In the genomic region with DNA sequence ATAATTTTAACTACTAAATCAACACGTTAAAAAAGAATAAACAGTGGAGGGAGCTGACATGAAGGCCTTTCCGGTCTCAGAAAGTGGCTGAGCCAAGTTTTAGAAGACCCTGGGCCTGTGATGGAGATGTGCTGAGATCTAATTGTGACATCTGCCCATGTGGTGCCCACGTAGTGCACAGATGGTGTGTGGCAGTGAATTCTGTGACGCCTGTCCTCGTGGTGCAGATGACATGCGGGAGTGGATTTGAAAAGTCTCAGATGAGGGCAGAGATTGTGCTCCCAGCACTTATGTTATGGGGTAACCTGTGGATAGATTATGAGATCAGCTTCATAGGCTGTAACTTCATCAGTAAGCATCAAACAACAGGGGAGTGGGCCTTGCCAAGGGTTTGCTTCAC, we compare ENCODE assay signal across 20 mouse cellular contexts.
DNase-seq lines count a peak whose midpoint lies in the region; ATAC-seq and TF ChIP-seq lines count a peak whose summit lies in the region.
"Had no signal": no experiment of that assay in that cellular context is flagged by ENCODE, and none has a peak within 500 bp of the region (broad histone marks: within the 10 kb centered on the region; RNA-seq: fewer than 3 reads in every experiment).

No protein-coding gene starts in this region.

- WGBS in forebrain, embryonic 13.5 days, result 69% methylated on average over 6 of the region's 6 CpGs
- WGBS in forebrain, embryonic 11.5 days, result 84% methylated on average over 6 of the region's 6 CpGs
- 86% methylated on average over 6 of the region's 6 CpGs for WGBS in midbrain, embryonic 10.5 days
- 79% methylated on average over 6 of the region's 6 CpGs for whole genome bisulfite sequencing in midbrain, embryonic 14.5 days
- 72% methylated on average over 6 of the region's 6 CpGs for WGBS in liver, postnatal 0 days (ENCODE audit: insufficient replicate concordance)

- H3K36me3 ChIP-seq in forebrain, embryonic 13.5 days (ENCODE audit: poor library complexity, severe bottlenecking), result no peaks in the 10 kb centered on the region
- H3K36me3 ChIP-seq in forebrain, embryonic 11.5 days (ENCODE audit: control insufficient read depth, insufficient read depth, low read length), result no peaks in the 10 kb centered on the region
- no peaks in the 10 kb centered on the region for H3K36me3 ChIP-seq in midbrain, embryonic 10.5 days
- no peaks in the 10 kb centered on the region for H3K36me3 ChIP-seq in midbrain, embryonic 14.5 days (ENCODE audit: control insufficient read depth, insufficient read depth, low read length)
- no peaks in the 10 kb centered on the region for H3K36me3 ChIP-seq in liver, postnatal 0 days (replicated peaks; ENCODE audit: insufficient read depth, low read length)
- H3K36me3 ChIP-seq: embryonic facial prominence, embryonic 10.5 days; G1E; heart, embryonic 12.5 days; hindbrain, embryonic 15.5 days had no signal

- no peaks in the 10 kb centered on the region for H3K9me3 ChIP-seq in forebrain, embryonic 13.5 days (replicated peaks)
- H3K9me3 ChIP-seq in forebrain, embryonic 11.5 days (ENCODE audit: control insufficient read depth, low read length), result no peaks in the 10 kb centered on the region
- H3K9me3 ChIP-seq in midbrain, embryonic 10.5 days (replicated peaks), result no peaks in the 10 kb centered on the region
- H3K9me3 ChIP-seq in midbrain, embryonic 14.5 days (ENCODE audit: control insufficient read depth, low read length), result no peaks in the 10 kb centered on the region
- no peaks in the 10 kb centered on the region for H3K9me3 ChIP-seq in liver, postnatal 0 days (ENCODE audit: low read length)
- H3K9me3 ChIP-seq: embryonic facial prominence, embryonic 10.5 days; heart, embryonic 12.5 days; hindbrain, embryonic 15.5 days had no signal

- TF ChIP-seq EP300 in liver, postnatal 0 days (IDR thresholded peaks at IDR 0.05; ENCODE audit: low read depth), result no peak

- H3K4me1 ChIP-seq in forebrain, embryonic 13.5 days, result peaks cover 40% of the 10 kb centered on the region
- peaks cover 14% of the 10 kb centered on the region for H3K4me1 ChIP-seq in forebrain, embryonic 11.5 days (replicated peaks; ENCODE audit: control insufficient read depth, insufficient read depth, low read length)
- peaks cover 32% of the 10 kb centered on the region for H3K4me1 ChIP-seq in midbrain, embryonic 10.5 days
- peaks cover 21% of the 10 kb centered on the region; the same call in 1 of the 2 replicates for H3K4me1 ChIP-seq in midbrain, embryonic 14.5 days (ENCODE audit: control insufficient read depth, insufficient read depth, low read length)
- no peaks in the 10 kb centered on the region for H3K4me1 ChIP-seq in liver, postnatal 0 days (ENCODE audit: insufficient read depth)

- DNase-seq in forebrain, embryonic 11.5 days (ENCODE audit: low spot score), result no peak
- DNase-seq in heart, adult 11 months, result peak; percentile 73
- DNase-seq in heart, postnatal 25 days (ENCODE audit: low spot score), result no peak
- no peak for DNase-seq in midbrain, embryonic 10.5 days (ENCODE audit: low spot score)
- DNase-seq in midbrain, embryonic 14.5 days, result no peak
- DNase-seq in layer of hippocampus, adult 8-10 months (ENCODE audit: low spot score in 2 of 2), result peak; percentile 49 to 51
- no peak for DNase-seq in liver, postnatal 0 days
- DNase-seq: adrenal gland, postnatal 10 days; B cell, adult 2 months; cerebellum, adult 18-20 months; cerebellum, adult 9-11 months; cerebellum, postnatal 36 days; gastrocnemius, postnatal 14 days; heart, postnatal 36 days had no signal

- H3K4me2 ChIP-seq in forebrain, embryonic 13.5 days, result no peak overlapping the region
- H3K4me2 ChIP-seq in forebrain, embryonic 11.5 days (ENCODE audit: low read depth, low read length, severe bottlenecking), result no peak overlapping the region
- H3K4me2 ChIP-seq in midbrain, embryonic 14.5 days (ENCODE audit: low read length), result no peak overlapping the region
- no peak overlapping the region for H3K4me2 ChIP-seq in liver, postnatal 0 days (ENCODE audit: low read depth, low read length)
- H3K4me2 ChIP-seq: heart, embryonic 12.5 days; hindbrain, embryonic 15.5 days had no signal

- no peak for ATAC-seq in forebrain, embryonic 13.5 days
- ATAC-seq in forebrain, embryonic 11.5 days (replicated peaks; ENCODE audit: low FRiP score), result no peak
- ATAC-seq in midbrain, embryonic 14.5 days (ENCODE audit: low FRiP score, low TSS enrichment), result no peak
- ATAC-seq in liver, postnatal 0 days, result no peak
- ATAC-seq: CD4-positive, CD25-positive, alpha-beta regulatory T cell, adult 4 months had no signal

- TF ChIP-seq CTCF in liver, postnatal 0 days (IDR thresholded peaks at IDR 0.05; ENCODE audit: low read depth), result no peak

- no peak overlapping the region for H3K4me3 ChIP-seq in forebrain, embryonic 13.5 days
- H3K4me3 ChIP-seq in forebrain, embryonic 11.5 days (ENCODE audit: low read depth, low read length), result no peak overlapping the region
- no peak overlapping the region for H3K4me3 ChIP-seq in midbrain, embryonic 10.5 days
- H3K4me3 ChIP-seq in midbrain, embryonic 14.5 days (replicated peaks; ENCODE audit: low read depth, low read length), result no peak overlapping the region
- no peak overlapping the region for H3K4me3 ChIP-seq in liver, postnatal 0 days (ENCODE audit: low read depth, low read length)
- H3K4me3 ChIP-seq: embryonic facial prominence, embryonic 10.5 days; heart, embryonic 12.5 days; hindbrain, embryonic 15.5 days had no signal

- H3K27ac ChIP-seq in forebrain, embryonic 13.5 days, result peak overlapping the region; percentile 48; the same call in 1 of the 2 replicates
- H3K27ac ChIP-seq in forebrain, embryonic 11.5 days (ENCODE audit: low read depth, low read length), result no peak overlapping the region
- H3K27ac ChIP-seq in midbrain, embryonic 10.5 days (replicated peaks), result peak overlapping the region; percentile 46; the same call in 1 of the 2 replicates
- no peak overlapping the region for H3K27ac ChIP-seq in midbrain, embryonic 14.5 days (replicated peaks; ENCODE audit: low read depth, low read length)
- no peak overlapping the region for H3K27ac ChIP-seq in liver, postnatal 0 days (ENCODE audit: low read depth)
- H3K27ac ChIP-seq: embryonic facial prominence, embryonic 10.5 days; hindbrain, embryonic 15.5 days had no signal

- intact Hi-C loops in heart, postnatal 25 days (cut with DNase I), result no loop called here

- H3K27me3 ChIP-seq in forebrain, embryonic 13.5 days, result no peaks in the 10 kb centered on the region
- no peaks in the 10 kb centered on the region for H3K27me3 ChIP-seq in forebrain, embryonic 11.5 days (ENCODE audit: control insufficient read depth, insufficient read depth, low read length)
- no peaks in the 10 kb centered on the region for H3K27me3 ChIP-seq in midbrain, embryonic 10.5 days (ENCODE audit: low read depth, poor library complexity, severe bottlenecking)
- no peaks in the 10 kb centered on the region for H3K27me3 ChIP-seq in midbrain, embryonic 14.5 days (ENCODE audit: control insufficient read depth, insufficient read depth, low read length)
- no peaks in the 10 kb centered on the region for H3K27me3 ChIP-seq in liver, postnatal 0 days (ENCODE audit: insufficient read depth, low read length)
- H3K27me3 ChIP-seq: heart, embryonic 12.5 days; hindbrain, embryonic 15.5 days had no signal

- no peak overlapping the region for H3K9ac ChIP-seq in forebrain, embryonic 13.5 days
- H3K9ac ChIP-seq in forebrain, embryonic 11.5 days (ENCODE audit: low read length), result no peak overlapping the region
- H3K9ac ChIP-seq in midbrain, embryonic 14.5 days (replicated peaks; ENCODE audit: low read length), result no peak overlapping the region
- no peak overlapping the region for H3K9ac ChIP-seq in liver, postnatal 0 days (replicated peaks)
- H3K9ac ChIP-seq: heart, embryonic 12.5 days; hindbrain, embryonic 15.5 days had no signal

Comparison
In these comparisons a context has a peak if more than half of its experiments do, and no peak if none do; other contexts are left out.
1. H3K27ac ChIP-seq: peak in forebrain, embryonic 13.5 days (single experiment) and midbrain, embryonic 10.5 days (single experiment); none in forebrain, embryonic 11.5 days (single experiment), midbrain, embryonic 14.5 days (single experiment) and liver, postnatal 0 days (single experiment).
2. DNase-seq: peak in heart, adult 11 months (single experiment) and layer of hippocampus, adult 8-10 months (2 of 2); none in forebrain, embryonic 11.5 days (single experiment), heart, postnatal 25 days (single experiment), midbrain, embryonic 10.5 days (single experiment), midbrain, embryonic 14.5 days (single experiment) and liver, postnatal 0 days (single experiment).